Mouse (Mus musculus) midbrain, embryonic 14.5 days (tissue): ENCODE measurements at regions not wholly inside any gene's neighbourhood (a gene's known extent, or its start where the extent isn't known, plus 50 kb on each side); places are given as distances from the start of the nearest gene placed in this dataset.

Experiments used
- ATAC-seq: fragments of 200-750 bp; cut with Nextera tagmentation; 2 replicates; pipeline ENCODE4 v1.8.0; 2017; ENCODE audit warnings: moderate number of reproducible peaks, moderate library complexity; ENCODE audit not compliant: low FRiP score, low TSS enrichment
- DNase-seq: peaks from one replicate; pipeline ENCODE4 v3.0.0-alpha.2; 2015
- H3K27ac ChIP-seq: fragments of 300-500 bp; sonication (generic); replicated peaks from 2 replicates; pipeline ENCODE4 v1.5.1; 2014; ENCODE audit warnings: mild to moderate bottlenecking, low read depth, low read length, moderate library complexity
- H3K27me3 ChIP-seq: fragments of 300-500 bp; sonication (generic); 2 replicates; pipeline ENCODE4 v1.6.1; 2014; ENCODE audit warnings: low read length, control low read depth, mixed read lengths; ENCODE audit not compliant: control insufficient read depth, insufficient read depth
- H3K36me3 ChIP-seq: fragments of 300-500 bp; sonication (generic); 2 replicates; pipeline ENCODE4 v1.6.1; 2014; ENCODE audit warnings: low read length, control low read depth; ENCODE audit not compliant: control insufficient read depth, insufficient read depth
- H3K4me1 ChIP-seq: fragments of 300-500 bp; sonication (generic); 2 replicates; pipeline ENCODE4 v1.6.1; 2014; ENCODE audit warnings: mild to moderate bottlenecking, antibody characterized with exemption, low read length, control low read depth; ENCODE audit not compliant: control insufficient read depth, insufficient read depth
- H3K4me2 ChIP-seq: fragments of 300-500 bp; sonication (generic); 2 replicates; pipeline ENCODE4 v1.6.1; 2014; ENCODE audit warnings: mild to moderate bottlenecking, low read length, moderate library complexity
- H3K4me3 ChIP-seq: fragments of 300-500 bp; sonication (generic); replicated peaks from 2 replicates; pipeline ENCODE4 v1.5.1; 2014; ENCODE audit warnings: low read depth, low read length
- H3K9ac ChIP-seq: fragments of 300-500 bp; sonication (generic); replicated peaks from 2 replicates; pipeline ENCODE4 v1.6.1; 2014; ENCODE audit warnings: mild to moderate bottlenecking, low read length, moderate library complexity
- H3K9me3 ChIP-seq: fragments of 300-500 bp; sonication (generic); 2 replicates; pipeline ENCODE4 v1.6.1; 2016; ENCODE audit warnings: low read length, control low read depth, mixed read lengths; ENCODE audit not compliant: control insufficient read depth
- WGBS: fragments of 180-500 bp; shearing (Covaris S2); extraction: QIAGEN DNeasy Blood & Tissue Kit; methylation state at CpG from one replicate; pipeline ENCODE4 v1.1.7; 2014; 5-methylcytosine and 5-hydroxymethylcytosine counted together

GRCm38 (mm10) chr14:48059664-48060455 is 60.8 kb upstream of the Peli2 start:
- no peak overlapping the region for H3K4me3 ChIP-seq
- no peak overlapping the region for H3K4me2 ChIP-seq
- H3K9me3 ChIP-seq, result no peaks in the 10 kb centered on the region
- ATAC-seq (no peak), DNase-seq (no peak)
- no peak overlapping the region for H3K27ac ChIP-seq
- H3K36me3 ChIP-seq, result no peaks in the 10 kb centered on the region
- 46% methylated on average over 15 of the region's 15 CpGs for WGBS
- no peaks in the 10 kb centered on the region for H3K27me3 ChIP-seq
- H3K4me1 ChIP-seq, result no peaks in the 10 kb centered on the region
- H3K9ac ChIP-seq, result no peak overlapping the region

DNA sequence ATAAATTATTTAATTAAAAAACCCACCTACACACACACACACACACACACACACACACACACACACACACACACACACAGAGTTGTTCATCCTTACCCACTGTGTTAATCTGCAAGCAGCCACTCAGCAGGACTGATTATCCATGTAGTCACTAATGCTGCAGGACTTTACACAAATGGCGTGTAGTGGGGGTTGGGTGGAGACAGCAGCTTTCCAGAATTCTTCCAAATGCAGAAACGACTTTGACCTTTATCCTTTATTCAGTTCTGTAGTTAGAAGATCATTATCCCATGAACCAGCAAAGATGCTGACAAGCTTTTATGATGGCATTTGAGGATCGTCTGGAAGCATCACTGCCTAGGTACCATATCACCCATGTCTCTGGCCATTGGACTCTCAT is 52.0 kb upstream of the Peli2 start:
- no peaks in the 10 kb centered on the region for H3K27me3 ChIP-seq
- H3K36me3 ChIP-seq, result no peaks in the 10 kb centered on the region
- no peak overlapping the region for H3K9ac ChIP-seq
- 80% methylated on average over 3 of the region's 3 CpGs for WGBS
- H3K9me3 ChIP-seq, result no peaks in the 10 kb centered on the region
- DNase-seq (no peak), ATAC-seq (no peak)
- H3K4me2 ChIP-seq, result no peak overlapping the region
- no peak overlapping the region for H3K27ac ChIP-seq
- peaks cover 3% of the 10 kb centered on the region; the same call in 1 of the 2 replicates for H3K4me1 ChIP-seq
- H3K4me3 ChIP-seq, result no peak overlapping the region
